Mouse (Mus musculus): ENCODE results near the gene Angel1.

The Angel1 gene

GRCm38 (mm10) chr12:86678591-86679545, 47.4 kb downstream of the Angel1 start, which contains the start of gene Vash1:
Gene Vash1 (plus strand): TSS chr12:86678700.
- peak; percentile 56 for DNase-seq (ENCODE audit: low read depth)

- no peak for DNase-seq (ENCODE audit: low read depth)
These were observed 53.8 kb downstream of the Angel1 start for GRCm38 (mm10) chr12:86672507-86672906.

GRCm38 (mm10) chr12:86672105-86672504, 54.2 kb downstream of the Angel1 start:
- DNase-seq (ENCODE audit: low read depth), result no peak

GRCm38 (mm10) chr12:86668404-86668803, 57.9 kb downstream of the Angel1 start:
- no peak for DNase-seq (ENCODE audit: low read depth)

GRCm38 (mm10) chr12:86665656-86666055, 60.6 kb downstream of the Angel1 start:
- DNase-seq (ENCODE audit: low read depth), result no peak

- DNase-seq (ENCODE audit: low read depth), result no peak
These were observed 65.8 kb downstream of the Angel1 start for GRCm38 (mm10) chr12:86660466-86660865.

GRCm38 (mm10) chr12:86659447-86659968, 66.8 kb downstream of the Angel1 start:
- no peak for DNase-seq (ENCODE audit: low read depth)

GRCm38 (mm10) chr12:86652570-86653041, 73.7 kb downstream of the Angel1 start:
- DNase-seq (ENCODE audit: low read depth), result no peak

- DNase-seq (ENCODE audit: low read depth), result no peak
These were observed 74.9 kb downstream of the Angel1 start for GRCm38 (mm10) chr12:86651301-86651860.

All from induced T-regulatory cell, adult 2 months (primary cell).